Mouse (Mus musculus): Measurements from ENCODE around the gene Gm20388.
"Not testable (repeated sequence)": the region's sequence is repeated elsewhere in the genome, so short reads cannot be mapped to it uniquely, and the experiment has no call there.

Gene Gm20388

GRCm38 (mm10) chr8:123450783-123451182, 3540.1 kb downstream of the Gm20388 start:
- DNase-seq (ENCODE audit: low spot score): no peak

GRCm38 (mm10) chr8:123451747-123452146, 3541.1 kb downstream of the Gm20388 start:
- not testable (repeated sequence) for DNase-seq (ENCODE audit: low spot score)

GRCm38 (mm10) chr8:123452149-123452548, 3541.5 kb downstream of the Gm20388 start:
- DNase-seq (ENCODE audit: low spot score): no peak

GRCm38 (mm10) chr8:123453291-123453690, 3542.7 kb downstream of the Gm20388 start:
- no peak for DNase-seq (ENCODE audit: low spot score)

- DNase-seq (ENCODE audit: low spot score): no peak
Observed at GRCm38 (mm10) chr8:123453951-123454350, 3543.3 kb downstream of the Gm20388 start.

GRCm38 (mm10) chr8:123454559-123454958, 3543.9 kb downstream of the Gm20388 start:
- DNase-seq (ENCODE audit: low spot score): no peak

GRCm38 (mm10) chr8:123463651-123464050, 3553.0 kb downstream of the Gm20388 start:
- no peak for DNase-seq (ENCODE audit: low spot score)

GRCm38 (mm10) chr8:123467476-123467875, 3556.8 kb downstream of the Gm20388 start:
- no peak for DNase-seq (ENCODE audit: low spot score)

- DNase-seq (ENCODE audit: low spot score): not testable (repeated sequence)
Observed at GRCm38 (mm10) chr8:123472991-123473390, 3562.3 kb downstream of the Gm20388 start.

GRCm38 (mm10) chr8:123474549-123474948, 3563.9 kb downstream of the Gm20388 start:
- not testable (repeated sequence) for DNase-seq (ENCODE audit: low spot score)

GRCm38 (mm10) chr8:123476911-123477736, 3566.5 kb downstream of the Gm20388 start:
- DNase-seq (ENCODE audit: low spot score): peak; percentile 1

GRCm38 (mm10) chr8:123477737-123478258, 3567.2 kb downstream of the Gm20388 start, which contains the start of gene Afg3l1:
Afg3l1 (plus strand) TSS chr8:123477903.
- peak; percentile 88 for DNase-seq (ENCODE audit: low spot score)

- DNase-seq (ENCODE audit: low spot score): peak; percentile 12
Observed at GRCm38 (mm10) chr8:123478456-123479218, 3568.0 kb downstream of the Gm20388 start.

GRCm38 (mm10) chr8:123482627-123483026, 3572.0 kb downstream of the Gm20388 start:
- no peak for DNase-seq (ENCODE audit: low spot score)

- DNase-seq (ENCODE audit: low spot score): no peak
Observed at GRCm38 (mm10) chr8:123491280-123492075, 3580.8 kb downstream of the Gm20388 start.

GRCm38 (mm10) chr8:123492898-123493297, 3582.3 kb downstream of the Gm20388 start:
- DNase-seq (ENCODE audit: low spot score): no peak

- DNase-seq (ENCODE audit: low spot score): no peak
Observed at GRCm38 (mm10) chr8:123497699-123498098, 3587.1 kb downstream of the Gm20388 start.

GRCm38 (mm10) chr8:123498963-123499362, 3588.3 kb downstream of the Gm20388 start:
- DNase-seq (ENCODE audit: low spot score): no peak

- DNase-seq (ENCODE audit: low spot score): no peak
Observed at GRCm38 (mm10) chr8:123499556-123499955, 3588.9 kb downstream of the Gm20388 start.

GRCm38 (mm10) chr8:123502192-123502591, 3591.6 kb downstream of the Gm20388 start:
- DNase-seq (ENCODE audit: low spot score): no peak

- DNase-seq (ENCODE audit: low spot score): no peak
Observed at GRCm38 (mm10) chr8:123503801-123504467, 3593.3 kb downstream of the Gm20388 start.

All from T-cell, adult 2 months (primary cell).